Mouse (Mus musculus) heart, adult 2 months (tissue): Measurements from ENCODE around the gene Ppp1cb.

Experiments
- CTCF ChIP-seq: fragments of 200-600 bp; IDR thresholded peaks from 2 replicates; pipeline ENCODE4 v1.8.1; 2022; ENCODE audit warnings: antibody characterized with exemption, mild to moderate bottlenecking, moderate library complexity
- POLR2A ChIP-seq: fragments of 200-500 bp; IDR thresholded peaks from 2 replicates; pipeline ENCODE4 v1.6.1; 2011; ENCODE audit warnings: mild to moderate bottlenecking, low read depth, low read length, control low read depth; ENCODE audit not compliant: insufficient read depth

GRCm38 (mm10) chr5:32423339-32424046 is 35.1 kb upstream of the Ppp1cb start:
- TF ChIP-seq POLR2A (no peak), CTCF (no peak)
